Mouse (Mus musculus) lung, postnatal 36 days (tissue): Measurements from ENCODE around the gene Nsun4.

Source experiments
- DNase-seq: peaks from one replicate; pipeline ENCODE4 v3.0.0; 2022; ENCODE audit warnings: mixed read lengths

Gene Nsun4

GRCm38 (mm10) chr4:116053399-116053961 is at the start of gene Nsun4:
TSS of gene Nsun4 (minus strand) at chr4:116053876.
- DNase-seq: peak; percentile 97

- DNase-seq: no peak
Observed at GRCm38 (mm10) chr4:116100959-116101358, 47.3 kb upstream of the Nsun4 start.

- DNase-seq: no peak
Observed at GRCm38 (mm10) chr4:116097211-116097610, 43.5 kb upstream of the Nsun4 start.

- DNase-seq: no peak
Observed at GRCm38 (mm10) chr4:116096291-116096690, 42.6 kb upstream of the Nsun4 start.

GRCm38 (mm10) chr4:116088510-116089249 is 35.0 kb upstream of the Nsun4 start:
- DNase-seq: no peak

GRCm38 (mm10) chr4:116077240-116078095 is 23.8 kb upstream of the Nsun4 start:
- DNase-seq: no peak

- peak; percentile 24 for DNase-seq
Observed at GRCm38 (mm10) chr4:116076369-116077231, 22.9 kb upstream of the Nsun4 start.

GRCm38 (mm10) chr4:116075631-116076368 is 22.1 kb upstream of the Nsun4 start:
- DNase-seq: peak; percentile 71

- DNase-seq: peak; percentile 96
Observed at GRCm38 (mm10) chr4:116074861-116075620, 21.4 kb upstream of the Nsun4 start, which contains the start of the genes Uqcrh and Lrrc41. TSS of gene Uqcrh (minus strand) at chr4:116075071. TSS of gene Lrrc41 (plus strand) at chr4:116075269.

GRCm38 (mm10) chr4:116074145-116074675 is 20.5 kb upstream of the Nsun4 start:
- peak; percentile 38 for DNase-seq

GRCm38 (mm10) chr4:116073146-116073545 is 19.5 kb upstream of the Nsun4 start:
- DNase-seq: peak; percentile 44

GRCm38 (mm10) chr4:116070116-116070515 is 16.4 kb upstream of the Nsun4 start:
- DNase-seq: peak; percentile 25

- no peak for DNase-seq
Observed at GRCm38 (mm10) chr4:116063855-116064254, 10.2 kb upstream of the Nsun4 start.

GRCm38 (mm10) chr4:116059012-116059726 is 5.5 kb upstream of the Nsun4 start:
- no peak for DNase-seq

GRCm38 (mm10) chr4:116057559-116057958 is 3.9 kb upstream of the Nsun4 start:
- DNase-seq: no peak

- peak; percentile 78 for DNase-seq
Observed at GRCm38 (mm10) chr4:116052526-116053293, 966 bp downstream of the Nsun4 start.

- DNase-seq: peak; percentile 25
Observed at GRCm38 (mm10) chr4:116049211-116049610, 4.5 kb downstream of the Nsun4 start.

- peak; percentile 91 for DNase-seq
Observed at GRCm38 (mm10) chr4:116048130-116048920, 5.4 kb downstream of the Nsun4 start.
